Mouse (Mus musculus): ENCODE data around the gene Frmd4b. TPM values are rescaled to one million over a fixed set of nuclear protein-coding genes. Genes with fewer than 3 reads are reported as not detected.

The Frmd4b gene
- polyA plus RNA-seq, 1 experiment from 2014 or later: 32.5 TPM

- Histone ChIP-seq H3K9me3 (no peaks in the 10 kb centered on the region), H3K27ac (no peak overlapping the region), H3K36me3 (no peaks in the 10 kb centered on the region), H3K4me1 (peaks cover 11% of the 10 kb centered on the region; the same call in 1 of the 2 replicates), H3K27me3 (ENCODE audit: insufficient read depth, poor library complexity, severe bottlenecking) (no peaks in the 10 kb centered on the region), H3K4me3 (no peak overlapping the region)
- 84% methylated on average over 2 of the region's 2 CpGs for WGBS
- DNase-seq (ENCODE audit: low spot score): no peak
These were observed 167.5 kb downstream of the Frmd4b start for GRCm38 (mm10) chr6:97449806-97450205.

- no peak overlapping the region for H3K4me3 ChIP-seq
- H3K9me3 ChIP-seq: no peaks in the 10 kb centered on the region
- peaks cover 5% of the 10 kb centered on the region; the same call in 1 of the 2 replicates for H3K4me1 ChIP-seq
- H3K27ac ChIP-seq: no peak overlapping the region
- no peaks in the 10 kb centered on the region for H3K27me3 ChIP-seq (ENCODE audit: insufficient read depth, poor library complexity, severe bottlenecking)
- 66% methylated on average over 4 of the region's 4 CpGs for WGBS
- H3K36me3 ChIP-seq: no peaks in the 10 kb centered on the region
- DNase-seq (ENCODE audit: low spot score): no peak
These were observed 170.3 kb downstream of the Frmd4b start for GRCm38 (mm10) chr6:97447020-97447419.

- Histone ChIP-seq H3K4me3 (no peak overlapping the region), H3K4me1 (peaks cover 17% of the 10 kb centered on the region), H3K9me3 (no peaks in the 10 kb centered on the region), H3K27me3 (ENCODE audit: insufficient read depth, poor library complexity, severe bottlenecking) (no peaks in the 10 kb centered on the region), H3K36me3 (no peaks in the 10 kb centered on the region), H3K27ac (no peak overlapping the region)
- no peak for DNase-seq (ENCODE audit: low spot score)
- WGBS: 80% methylated on average over 5 of the region's 5 CpGs
These were observed 173.2 kb downstream of the Frmd4b start for GRCm38 (mm10) chr6:97444145-97444544.

GRCm38 (mm10) chr6:97443522-97443921 is 173.8 kb downstream of the Frmd4b start:
- H3K9me3 ChIP-seq: no peaks in the 10 kb centered on the region
- no peaks in the 10 kb centered on the region for H3K36me3 ChIP-seq
- no peak for DNase-seq (ENCODE audit: low spot score)
- H3K27ac ChIP-seq: no peak overlapping the region
- no peaks in the 10 kb centered on the region for H3K27me3 ChIP-seq (ENCODE audit: insufficient read depth, poor library complexity, severe bottlenecking)
- H3K4me3 ChIP-seq: no peak overlapping the region
- H3K4me1 ChIP-seq: peaks cover 21% of the 10 kb centered on the region
- 79% methylated on average over 4 of the region's 4 CpGs for WGBS

- WGBS: 66% methylated on average over 7 of the region's 7 CpGs
- no peak overlapping the region for H3K4me3 ChIP-seq
- no peaks in the 10 kb centered on the region for H3K36me3 ChIP-seq
- H3K27me3 ChIP-seq (ENCODE audit: insufficient read depth, poor library complexity, severe bottlenecking): no peaks in the 10 kb centered on the region
- no peak for DNase-seq (ENCODE audit: low spot score)
- peaks cover 21% of the 10 kb centered on the region for H3K4me1 ChIP-seq
- H3K27ac ChIP-seq: no peak overlapping the region; the same call in 1 of the 2 replicates
- no peaks in the 10 kb centered on the region for H3K9me3 ChIP-seq
These were observed 176.0 kb downstream of the Frmd4b start for GRCm38 (mm10) chr6:97441357-97441756.

GRCm38 (mm10) chr6:97438918-97439645 is 178.3 kb downstream of the Frmd4b start:
- H3K27ac ChIP-seq: no peak overlapping the region

GRCm38 (mm10) chr6:97434753-97435152 is 182.6 kb downstream of the Frmd4b start:
- Histone ChIP-seq H3K4me1 (peaks cover 20% of the 10 kb centered on the region), H3K36me3 (no peaks in the 10 kb centered on the region), H3K27me3 (ENCODE audit: insufficient read depth, poor library complexity, severe bottlenecking) (no peaks in the 10 kb centered on the region), H3K9me3 (no peaks in the 10 kb centered on the region), H3K4me3 (no peak overlapping the region), H3K27ac (no peak overlapping the region)
- 69% methylated on average over 4 of the region's 4 CpGs for WGBS
- no peak for DNase-seq (ENCODE audit: low spot score)

More at GRCm38 (mm10) chr6:97438918-97439645, 178.3 kb downstream of the Frmd4b start:
- no peaks in the 10 kb centered on the region for H3K27me3 ChIP-seq (ENCODE audit: insufficient read depth, poor library complexity, severe bottlenecking)
- no peaks in the 10 kb centered on the region for H3K9me3 ChIP-seq
- H3K4me3 ChIP-seq: no peak overlapping the region
- H3K36me3 ChIP-seq: no peaks in the 10 kb centered on the region
- H3K4me1 ChIP-seq: peaks cover 18% of the 10 kb centered on the region
- WGBS: 77% methylated on average over 16 of the region's 16 CpGs
- no peak for DNase-seq (ENCODE audit: low spot score)

GRCm38 (mm10) chr6:97431309-97432004 is 185.9 kb downstream of the Frmd4b start:
- Histone ChIP-seq H3K36me3 (no peaks in the 10 kb centered on the region), H3K27ac (0 out of 2 replicates have a peak overlapping the region, but pooled peaks have one; percentile 7), H3K9me3 (no peaks in the 10 kb centered on the region), H3K4me3 (no peak overlapping the region), H3K27me3 (ENCODE audit: insufficient read depth, poor library complexity, severe bottlenecking) (no peaks in the 10 kb centered on the region), H3K4me1 (peaks cover 19% of the 10 kb centered on the region)
- 63% methylated on average over 10 of the region's 10 CpGs for WGBS
- no peak for DNase-seq (ENCODE audit: low spot score)

- Histone ChIP-seq H3K9me3 (no peaks in the 10 kb centered on the region), H3K36me3 (no peaks in the 10 kb centered on the region), H3K27ac (peak overlapping the region; percentile 38; the same call in 1 of the 2 replicates), H3K27me3 (ENCODE audit: insufficient read depth, poor library complexity, severe bottlenecking) (no peaks in the 10 kb centered on the region), H3K4me3 (no peak overlapping the region), H3K4me1 (peaks cover 19% of the 10 kb centered on the region)
- 49% methylated on average over 6 of the region's 6 CpGs for WGBS
- no peak for DNase-seq (ENCODE audit: low spot score)
These were observed 186.8 kb downstream of the Frmd4b start for GRCm38 (mm10) chr6:97430519-97430918.

- Histone ChIP-seq H3K27me3 (ENCODE audit: insufficient read depth, poor library complexity, severe bottlenecking) (no peaks in the 10 kb centered on the region), H3K4me1 (peaks cover 26% of the 10 kb centered on the region), H3K27ac (peak overlapping the region; percentile 38; the same call in 1 of the 2 replicates), H3K4me3 (no peak overlapping the region), H3K9me3 (no peaks in the 10 kb centered on the region), H3K36me3 (no peaks in the 10 kb centered on the region)
- DNase-seq (ENCODE audit: low spot score): no peak
- WGBS: 31% methylated on average over 2 of the region's 2 CpGs
These were observed 187.5 kb downstream of the Frmd4b start for GRCm38 (mm10) chr6:97429688-97430343.

GRCm38 (mm10) chr6:97419771-97420446 is 197.4 kb downstream of the Frmd4b start:
- Histone ChIP-seq H3K27me3 (ENCODE audit: insufficient read depth, poor library complexity, severe bottlenecking) (no peaks in the 10 kb centered on the region), H3K4me1 (peaks cover 16% of the 10 kb centered on the region), H3K9me3 (no peaks in the 10 kb centered on the region), H3K27ac (no peak overlapping the region), H3K36me3 (no peaks in the 10 kb centered on the region), H3K4me3 (no peak overlapping the region)
- WGBS: 54% methylated on average over 7 of the region's 7 CpGs
- DNase-seq (ENCODE audit: low spot score): no peak

GRCm38 (mm10) chr6:97416972-97417554 is 200.3 kb downstream of the Frmd4b start:
- WGBS: 59% methylated on average over 13 of the region's 13 CpGs
- DNase-seq (ENCODE audit: low spot score): peak; percentile 88

More at GRCm38 (mm10) chr6:97416972-97417554, 200.3 kb downstream of the Frmd4b start:
- H3K4me3 ChIP-seq: no peak overlapping the region
- peaks cover 10% of the 10 kb centered on the region; the same call in 1 of the 2 replicates for H3K4me1 ChIP-seq
- H3K36me3 ChIP-seq: no peaks in the 10 kb centered on the region
- H3K27me3 ChIP-seq (ENCODE audit: insufficient read depth, poor library complexity, severe bottlenecking): no peaks in the 10 kb centered on the region
- H3K9me3 ChIP-seq: no peaks in the 10 kb centered on the region
- peak overlapping the region; percentile 43; the same call in 1 of the 2 replicates for H3K27ac ChIP-seq

Measured in heart, embryonic 10.5 days (tissue).